ENCODE assay signal across 29 mouse cellular contexts in genomic region chr19:32273714-32274113, GRCm38 (mm10).
DNase-seq lines count a peak whose midpoint lies in the region; ATAC-seq and TF ChIP-seq lines count a peak whose summit lies in the region.
"Had no signal": no experiment of that assay in that cellular context is flagged by ENCODE, and none has a peak within 500 bp of the region (broad histone marks: within the 10 kb centered on the region; RNA-seq: fewer than 3 reads in every experiment).

No protein-coding gene starts in this region.

- TF ChIP-seq EP300 in liver, embryonic 14.5 days (IDR thresholded peaks at IDR 0.05; ENCODE audit: low read depth): no peak
- no peak for TF ChIP-seq EP300 in stomach, postnatal 0 days (optimal IDR thresholded peaks at IDR 0.05)

- no peaks in the 10 kb centered on the region for H3K27me3 ChIP-seq in kidney, postnatal 0 days (ENCODE audit: insufficient read depth, low read length)
- no peaks in the 10 kb centered on the region for H3K27me3 ChIP-seq in liver, embryonic 14.5 days (ENCODE audit: control insufficient read depth, insufficient read depth, low read length)
- no peaks in the 10 kb centered on the region for H3K27me3 ChIP-seq in stomach, postnatal 0 days (ENCODE audit: control insufficient read depth, insufficient read depth, low read length)
- H3K27me3 ChIP-seq: CH12.LX; embryonic facial prominence, embryonic 13.5 days; forebrain, embryonic 12.5 days; heart, embryonic 13.5 days; lung, embryonic 15.5 days; midbrain, embryonic 12.5 days; neural tube, embryonic 13.5 days; Patski; stomach, embryonic 15.5 days had no signal

- H3K4me3 ChIP-seq in kidney, postnatal 0 days (replicated peaks; ENCODE audit: low read depth, low read length): no peak overlapping the region
- no peak overlapping the region for H3K4me3 ChIP-seq in liver, embryonic 14.5 days (ENCODE audit: insufficient read depth in 1 of 2, low read depth in 2 of 2, low read length in 2 of 2)
- H3K4me3 ChIP-seq in stomach, postnatal 0 days (ENCODE audit: low read depth, low read length): no peak overlapping the region
- H3K4me3 ChIP-seq: embryonic facial prominence, embryonic 13.5 days; forebrain, embryonic 12.5 days; heart, embryonic 13.5 days; lung, embryonic 15.5 days; midbrain, embryonic 12.5 days; neural tube, embryonic 13.5 days; stomach, embryonic 15.5 days had no signal

- DNase-seq in embryo, embryonic 11 days: peak; percentile 32
- no peak for DNase-seq in embryo, embryonic 9.5 days (ENCODE audit: extremely low spot score)
- DNase-seq in kidney, postnatal 0 days (ENCODE audit: low spot score): no peak
- no peak for DNase-seq in kidney, postnatal 36 days
- DNase-seq in liver, embryonic 14.5 days (ENCODE audit: low read depth in 3 of 3, low spot score in 3 of 3): no peak
- no peak for DNase-seq in liver
- DNase-seq in stomach, postnatal 0 days (ENCODE audit: low spot score): no peak
- no peak for DNase-seq in MN1 (ENCODE audit: low spot score)
- DNase-seq: adrenal gland, postnatal 10 days; cerebellum, adult 8-10 months; cerebellum, postnatal 25 days; forebrain, postnatal 0 days; gastrocnemius, postnatal 10 days; heart, postnatal 10 days; kidney, adult 9 months; kidney, postnatal 14 days; right cerebral cortex, postnatal 4 days; thymus, adult 18-20 months; thymus, postnatal 25 days had no signal

- H3K4me2 ChIP-seq in kidney, postnatal 0 days (ENCODE audit: low read length): no peak overlapping the region
- no peak overlapping the region for H3K4me2 ChIP-seq in liver, embryonic 14.5 days (ENCODE audit: low read depth)
- no peak overlapping the region for H3K4me2 ChIP-seq in stomach, postnatal 0 days (replicated peaks; ENCODE audit: low read depth)
- H3K4me2 ChIP-seq: embryonic facial prominence, embryonic 13.5 days; forebrain, embryonic 12.5 days; heart, embryonic 13.5 days; hindbrain, embryonic 14.5 days; lung, embryonic 15.5 days; midbrain, embryonic 12.5 days; neural tube, embryonic 13.5 days; stomach, embryonic 15.5 days had no signal

- 0 out of 2 replicates have a peak, but pooled peaks cover 3% of the 10 kb centered on the region for H3K36me3 ChIP-seq in kidney, postnatal 0 days (ENCODE audit: insufficient read depth, low read length)
- no peaks in the 10 kb centered on the region for H3K36me3 ChIP-seq in liver, embryonic 14.5 days (replicated peaks; ENCODE audit: control insufficient read depth, insufficient read depth, low read depth)
- H3K36me3 ChIP-seq in stomach, postnatal 0 days (ENCODE audit: control insufficient read depth, insufficient read depth, low read length): no peaks in the 10 kb centered on the region
- H3K36me3 ChIP-seq: embryonic facial prominence, embryonic 13.5 days; forebrain, embryonic 12.5 days; heart, embryonic 13.5 days; lung, embryonic 15.5 days; midbrain, embryonic 12.5 days; neural tube, embryonic 13.5 days; stomach, embryonic 15.5 days had no signal

- peaks cover 19% of the 10 kb centered on the region for H3K4me1 ChIP-seq in kidney, postnatal 0 days (replicated peaks; ENCODE audit: insufficient read depth, low read length)
- peaks cover 40 to 75% of the 10 kb centered on the region in 2 experiments for H3K4me1 ChIP-seq in liver, embryonic 14.5 days (replicated peaks; ENCODE audit: control insufficient read depth in 2 of 2, insufficient read depth in 2 of 2, low read length in 1 of 2)
- H3K4me1 ChIP-seq in stomach, postnatal 0 days (replicated peaks; ENCODE audit: control insufficient read depth, insufficient read depth): 0 out of 2 replicates have a peak, but pooled peaks cover 2% of the 10 kb centered on the region
- H3K4me1 ChIP-seq: forebrain, embryonic 12.5 days; midbrain, embryonic 12.5 days had no signal

- ATAC-seq in kidney, postnatal 0 days (replicated peaks; ENCODE audit: low FRiP score, low read depth): no peak
- no peak for ATAC-seq in liver, embryonic 14.5 days (ENCODE audit: insufficient read depth)
- ATAC-seq in stomach, postnatal 0 days (ENCODE audit: low FRiP score, low TSS enrichment): no peak
- ATAC-seq: forebrain, postnatal 0 days had no signal

- 56% methylated on average over 3 of the region's 3 CpGs for WGBS in kidney, postnatal 0 days
- WGBS in liver, embryonic 14.5 days (ENCODE audit: insufficient replicate concordance): 68% methylated on average over 3 of the region's 3 CpGs
- 58% methylated on average over 3 of the region's 3 CpGs for WGBS in stomach, postnatal 0 days

- H3K9ac ChIP-seq in kidney, postnatal 0 days (ENCODE audit: low read depth, low read length): no peak overlapping the region
- H3K9ac ChIP-seq in liver, embryonic 14.5 days (replicated peaks): no peak overlapping the region
- no peak overlapping the region for H3K9ac ChIP-seq in stomach, postnatal 0 days (ENCODE audit: low read length)
- H3K9ac ChIP-seq: embryonic facial prominence, embryonic 13.5 days; forebrain, embryonic 12.5 days; forebrain, postnatal 0 days; heart, embryonic 13.5 days; hindbrain, embryonic 14.5 days; lung, embryonic 15.5 days; midbrain, embryonic 12.5 days; neural tube, embryonic 13.5 days; stomach, embryonic 15.5 days had no signal

- H3K9me3 ChIP-seq in kidney, postnatal 0 days (replicated peaks; ENCODE audit: low read length): no peaks in the 10 kb centered on the region
- no peaks in the 10 kb centered on the region for H3K9me3 ChIP-seq in liver, embryonic 14.5 days (ENCODE audit: control insufficient read depth, low read length)
- no peaks in the 10 kb centered on the region for H3K9me3 ChIP-seq in stomach, postnatal 0 days (ENCODE audit: control insufficient read depth, low read length)
- H3K9me3 ChIP-seq: embryonic facial prominence, embryonic 13.5 days; forebrain, embryonic 12.5 days; heart, embryonic 13.5 days; lung, embryonic 15.5 days; midbrain, embryonic 12.5 days; neural tube, embryonic 13.5 days; stomach, embryonic 15.5 days had no signal

- H3K27ac ChIP-seq in kidney, postnatal 0 days: 0 out of 2 replicates have a peak overlapping the region, but pooled peaks have one; percentile 6
- H3K27ac ChIP-seq in liver, embryonic 14.5 days: peak overlapping the region; percentile 4; the same call in 1 of the 2 replicates
- H3K27ac ChIP-seq in stomach, postnatal 0 days (replicated peaks): peak overlapping the region; percentile 9; the same call in 1 of the 2 replicates
- H3K27ac ChIP-seq: embryonic facial prominence, embryonic 13.5 days; forebrain, embryonic 12.5 days; hindbrain, embryonic 14.5 days; lung, embryonic 15.5 days; midbrain, embryonic 12.5 days; neural tube, embryonic 13.5 days; stomach, embryonic 15.5 days had no signal

- TF ChIP-seq CTCF in kidney, postnatal 0 days (IDR thresholded peaks at IDR 0.05; ENCODE audit: low read depth): no peak
- TF ChIP-seq CTCF in liver, embryonic 14.5 days (IDR thresholded peaks at IDR 0.05; ENCODE audit: low read depth): no peak
- no peak for TF ChIP-seq CTCF in stomach, postnatal 0 days (IDR thresholded peaks at IDR 0.05; ENCODE audit: low read depth)
